Mouse (Mus musculus) myocyte (in vitro differentiated cells): ENCODE measurements around the gene Rhou. TPM values are rescaled to one million over a fixed set of nuclear protein-coding genes. Genes with fewer than 3 reads are reported as not detected.

Experiments used
- H3K27me3 ChIP-seq: one replicate; pipeline ENCODE4 v1.6.1; 2011; ENCODE audit not compliant: control insufficient read depth, insufficient read depth, insufficient read length
- H3K36me3 ChIP-seq: one replicate; pipeline ENCODE4 v1.6.1; 2011; ENCODE audit not compliant: control insufficient read depth, insufficient read depth
- H3K4me2 ChIP-seq: one replicate; pipeline ENCODE4 v1.6.1; 2011; ENCODE audit warnings: low read depth, control low read depth
- H3K4me3 ChIP-seq: one replicate; pipeline ENCODE4 v1.5.1; 2011; ENCODE audit warnings: mild to moderate bottlenecking, control low read depth, moderate library complexity
- H3K79me2 ChIP-seq: one replicate; pipeline ENCODE4 v1.6.1; 2011; ENCODE audit not compliant: control insufficient read depth, insufficient read depth
- H3ac ChIP-seq: one replicate; pipeline ENCODE4 v1.6.1; 2011; ENCODE audit not compliant: control insufficient read depth, insufficient read length
- CEBPB ChIP-seq: IDR thresholded peaks from 2 replicates; pipeline ENCODE4 v1.6.1; 2011; ENCODE audit warnings: mild to moderate bottlenecking, moderate library complexity; ENCODE audit not compliant: poor library complexity, insufficient read depth, severe bottlenecking
- E2F4 ChIP-seq: IDR thresholded peaks from one replicate; pipeline ENCODE4 v1.6.1; 2011; ENCODE audit warnings: mild to moderate bottlenecking, control low read depth, moderate library complexity; ENCODE audit not compliant: insufficient read depth
- MAX ChIP-seq: IDR thresholded peaks from one replicate; pipeline ENCODE4 v1.6.1; 2011; ENCODE audit warnings: low read depth, mild to moderate bottlenecking, control low read depth
- MYOD1 ChIP-seq, 3 experiments: IDR thresholded peaks; one replicate each; pipeline ENCODE4 v1.6.1; 2011; ENCODE audit warnings: control low read depth in 2 of 3, low read depth in 2 of 3, mild to moderate bottlenecking in 2 of 3, moderate library complexity in 1 of 3; ENCODE audit not compliant: insufficient read length in 2 of 3, control insufficient read depth in 1 of 3
- MYOG ChIP-seq, 3 experiments: IDR thresholded peaks; one replicate each; pipeline ENCODE4 v1.6.1; 2011; ENCODE audit warnings: control low read depth in 2 of 3, low read depth in 2 of 3, mild to moderate bottlenecking in 2 of 3; ENCODE audit not compliant: insufficient read length in 2 of 3, control insufficient read depth in 1 of 3, insufficient read depth in 1 of 3
- POLR2A ChIP-seq: IDR thresholded peaks from one replicate; pipeline ENCODE4 v1.6.1; 2011; ENCODE audit warnings: low read depth, mild to moderate bottlenecking, control low read depth, moderate library complexity; ENCODE audit not compliant: insufficient read length
- POLR2AphosphoS2 ChIP-seq: IDR thresholded peaks from one replicate; pipeline ENCODE4 v1.6.1; 2011; ENCODE audit warnings: low read depth, control low read depth; ENCODE audit not compliant: insufficient read length
- REST ChIP-seq: IDR thresholded peaks from one replicate; pipeline ENCODE4 v1.6.1; 2011; ENCODE audit warnings: mild to moderate bottlenecking, control low read depth, moderate library complexity; ENCODE audit not compliant: insufficient read depth, insufficient read length
- SRF ChIP-seq: IDR thresholded peaks from one replicate; pipeline ENCODE4 v1.6.1; 2011; ENCODE audit warnings: low read depth; ENCODE audit not compliant: control insufficient read depth, insufficient read length
- TCF12 ChIP-seq: IDR thresholded peaks from one replicate; pipeline ENCODE4 v1.6.1; 2011; ENCODE audit warnings: mild to moderate bottlenecking, control low read depth; ENCODE audit not compliant: poor library complexity, insufficient read depth, severe bottlenecking
- TCF3 ChIP-seq: IDR thresholded peaks from one replicate; pipeline ENCODE4 v1.6.1; 2011; ENCODE audit warnings: low read depth, control low read depth; ENCODE audit not compliant: insufficient read length
- USF1 ChIP-seq: IDR thresholded peaks from one replicate; pipeline ENCODE4 v1.6.1; 2011; ENCODE audit warnings: low read depth, mild to moderate bottlenecking, control low read depth, moderate library complexity
- polyA plus RNA-seq: library from polyadenylated mRNA; unstranded; fragments of >200 nt; fragmentation: generic; extraction: Trizol; gene quantifications from one replicate; pipeline ENCODE4 v1.2.1, GENCODE M21; 2012; ENCODE audit warnings: missing spikeins

Rhou gene
- polyA plus RNA-seq, 1 experiment, result 11.8 TPM

GRCm38 (mm10) chr8:123648245-123649170 is 5.2 kb upstream of the Rhou start:
- H3K4me2 ChIP-seq, result peak overlapping the region; percentile 62
- no peaks in the 10 kb centered on the region for H3K79me2 ChIP-seq
- no peak for TF ChIP-seq REST
- H3K27me3 ChIP-seq, result no peaks in the 10 kb centered on the region
- H3K4me3 ChIP-seq, result no peak overlapping the region
- no peaks in the 10 kb centered on the region for H3K36me3 ChIP-seq
- no peak overlapping the region for H3ac ChIP-seq

GRCm38 (mm10) chr8:123649483-123649882 is 4.2 kb upstream of the Rhou start:
- TF ChIP-seq TCF12 (no peak), CEBPB (no peak), TCF3 (no peak), REST (no peak), SRF (no peak), MYOD1 (IDR thresholded peaks at IDR 0.05; ENCODE audit: control insufficient read depth in 1 of 3, insufficient read length in 2 of 3, low read depth in 2 of 3) (no peak), POLR2A (no peak), MYOG (IDR thresholded peaks at IDR 0.05; ENCODE audit: control insufficient read depth in 1 of 3, insufficient read depth in 1 of 3, insufficient read length in 2 of 3, low read depth in 2 of 3) (no peak), POLR2AphosphoS2 (no peak), MAX (no peak), E2F4 (no peak), USF1 (no peak)
- Histone ChIP-seq H3ac (no peak overlapping the region), H3K4me2 (peak overlapping the region; percentile 62)

GRCm38 (mm10) chr8:123651390-123652098 is 2.2 kb upstream of the Rhou start:
- no peak for TF ChIP-seq TCF12
- TF ChIP-seq POLR2AphosphoS2, result no peak
- no peaks in the 10 kb centered on the region for H3K27me3 ChIP-seq
- H3K4me3 ChIP-seq, result no peak overlapping the region
- peaks cover 4% of the 10 kb centered on the region for H3K36me3 ChIP-seq
- no peak overlapping the region for H3K4me2 ChIP-seq
- H3K79me2 ChIP-seq, result peaks cover 9% of the 10 kb centered on the region
- no peak overlapping the region for H3ac ChIP-seq

More at GRCm38 (mm10) chr8:123649483-123649882, 4.2 kb upstream of the Rhou start:
- Histone ChIP-seq H3K4me3 (no peak overlapping the region), H3K36me3 (no peaks in the 10 kb centered on the region), H3K79me2 (peaks cover 3% of the 10 kb centered on the region), H3K27me3 (no peaks in the 10 kb centered on the region)

- H3K79me2 ChIP-seq, result peaks cover 9% of the 10 kb centered on the region
- H3K36me3 ChIP-seq, result peaks cover 8% of the 10 kb centered on the region
- TF ChIP-seq TCF3 (no peak), REST (no peak), CEBPB (no peak), SRF (no peak), TCF12 (no peak), E2F4 (no peak), MYOD1 (IDR thresholded peaks at IDR 0.05; ENCODE audit: control insufficient read depth in 1 of 3, insufficient read length in 2 of 3, low read depth in 2 of 3) (no peak), USF1 (no peak), MYOG (IDR thresholded peaks at IDR 0.05; ENCODE audit: control insufficient read depth in 1 of 3, insufficient read depth in 1 of 3, insufficient read length in 2 of 3, low read depth in 2 of 3) (no peak), POLR2A (no peak), MAX (no peak), POLR2AphosphoS2 (no peak)
- H3K4me3 ChIP-seq, result peak overlapping the region; percentile 40
- H3K27me3 ChIP-seq, result no peaks in the 10 kb centered on the region
- no peak overlapping the region for H3ac ChIP-seq
- no peak overlapping the region for H3K4me2 ChIP-seq
Measured at GRCm38 (mm10) chr8:123652641-123653040, 1.1 kb upstream of the Rhou start.

- H3K4me3 ChIP-seq, result peak overlapping the region; percentile 40
- H3K79me2 ChIP-seq, result peaks cover 9% of the 10 kb centered on the region
- H3K36me3 ChIP-seq, result peaks cover 8% of the 10 kb centered on the region
- peak overlapping the region; percentile 84 for H3K4me2 ChIP-seq
- TF ChIP-seq POLR2A (peak; percentile 35), E2F4 (no peak), REST (no peak), TCF12 (no peak), SRF (no peak), MAX (no peak), USF1 (no peak), POLR2AphosphoS2 (no peak), MYOG (IDR thresholded peaks at IDR 0.05; ENCODE audit: control insufficient read depth in 1 of 3, insufficient read depth in 1 of 3, insufficient read length in 2 of 3, low read depth in 2 of 3) (peak in 1 of 3 experiments; percentile 23), CEBPB (no peak), TCF3 (no peak), MYOD1 (IDR thresholded peaks at IDR 0.05; ENCODE audit: control insufficient read depth in 1 of 3, insufficient read length in 2 of 3, low read depth in 2 of 3) (peak in 1 of 3 experiments; percentile 2)
- no peaks in the 10 kb centered on the region for H3K27me3 ChIP-seq
- peak overlapping the region; percentile 94 for H3ac ChIP-seq
Measured at GRCm38 (mm10) chr8:123653994-123654569, 353 bp downstream of the Rhou start.
